Mouse (Mus musculus): ENCODE results near the gene Safb. TPM values are rescaled to one million over a fixed set of nuclear protein-coding genes. Genes with fewer than 3 reads are reported as not detected.
A peak's percentile ranks its signal among the peaks of the same experiment; 100 is the strongest.

The Safb gene
- polyA plus RNA-seq, 2 experiments, result 22.1 to 47.3 TPM

DNA sequence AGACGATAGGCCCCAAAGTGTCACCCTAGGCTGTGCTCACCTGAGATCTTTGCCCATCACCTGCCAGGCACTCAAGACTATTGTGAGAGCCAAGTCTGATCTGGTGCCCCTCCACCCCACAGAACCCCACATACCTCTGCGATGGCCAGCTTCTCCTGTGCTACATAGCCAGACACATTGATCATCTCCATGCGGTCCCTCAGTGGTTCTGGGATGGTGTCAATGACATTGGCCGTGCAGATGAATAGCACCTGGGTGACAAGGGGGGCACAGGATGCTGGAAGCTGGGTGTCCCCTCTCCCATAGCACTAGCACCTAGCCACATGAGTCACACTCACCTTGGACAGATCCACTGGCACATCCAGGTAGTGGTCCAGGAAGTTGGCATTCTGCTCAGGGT is 31.2 kb downstream of the Safb start:
- whole genome bisulfite sequencing (ENCODE audit: insufficient replicate concordance), result 69% methylated on average over 4 of the region's 4 CpGs
- no peak for DNase-seq (ENCODE audit: low read depth in 3 of 3, low spot score in 3 of 3)
- TF ChIP-seq CTCF (IDR thresholded peaks at IDR 0.05; ENCODE audit: low read depth), result no peak
- TF ChIP-seq EP300 (IDR thresholded peaks at IDR 0.05; ENCODE audit: low read depth), result no peak
- H3K4me1 ChIP-seq (replicated peaks; ENCODE audit: control insufficient read depth in 2 of 2, insufficient read depth in 2 of 2, low read length in 1 of 2), result peaks cover 15 to 22% of the 10 kb centered on the region in 2 experiments
- H3K27ac ChIP-seq, result no peak overlapping the region
- H3K27me3 ChIP-seq (ENCODE audit: control insufficient read depth, insufficient read depth, low read length), result no peaks in the 10 kb centered on the region
- H3K4me2 ChIP-seq (ENCODE audit: low read depth), result no peak overlapping the region
- H3K9ac ChIP-seq (replicated peaks), result no peak overlapping the region
- no peaks in the 10 kb centered on the region for H3K9me3 ChIP-seq (ENCODE audit: control insufficient read depth, low read length)
- no peak overlapping the region for H3K4me3 ChIP-seq (ENCODE audit: insufficient read depth in 1 of 2, low read depth in 2 of 2, low read length in 2 of 2)
- peaks cover 55% of the 10 kb centered on the region for H3K36me3 ChIP-seq (replicated peaks; ENCODE audit: control insufficient read depth, insufficient read depth, low read depth)
- ATAC-seq (ENCODE audit: insufficient read depth), result no peak

DNA sequence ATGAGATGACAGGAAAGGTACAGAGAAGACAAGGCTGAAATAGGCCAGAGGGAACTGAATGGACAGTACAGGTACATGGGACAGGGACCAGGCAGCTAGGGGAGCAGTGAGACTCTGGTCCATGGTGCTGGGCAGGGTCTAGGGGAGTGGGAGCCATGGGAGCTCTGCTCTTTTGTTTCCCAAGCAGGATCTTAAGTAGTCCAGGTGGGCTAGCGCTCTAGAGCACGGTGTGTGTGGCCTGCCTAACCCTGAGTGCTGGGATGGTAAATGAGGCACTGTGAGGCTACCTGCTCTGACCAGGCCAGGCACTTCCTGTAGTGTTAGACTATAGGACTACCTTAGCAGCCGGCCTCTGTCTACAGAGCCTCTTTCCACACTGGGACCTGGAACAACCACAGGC is 32.1 kb downstream of the Safb start:
- peaks cover 12 to 17% of the 10 kb centered on the region in 2 experiments for H3K4me1 ChIP-seq (replicated peaks; ENCODE audit: control insufficient read depth in 2 of 2, insufficient read depth in 2 of 2, low read length in 1 of 2)
- peaks cover 60% of the 10 kb centered on the region for H3K36me3 ChIP-seq (replicated peaks; ENCODE audit: control insufficient read depth, insufficient read depth, low read depth)
- H3K9me3 ChIP-seq (ENCODE audit: control insufficient read depth, low read length), result no peaks in the 10 kb centered on the region
- no peak overlapping the region for H3K4me3 ChIP-seq (ENCODE audit: insufficient read depth in 1 of 2, low read depth in 2 of 2, low read length in 2 of 2)
- TF ChIP-seq EP300 (IDR thresholded peaks at IDR 0.05; ENCODE audit: low read depth) (no peak), CTCF (IDR thresholded peaks at IDR 0.05; ENCODE audit: low read depth) (no peak)
- no peak overlapping the region for H3K4me2 ChIP-seq (ENCODE audit: low read depth)
- no peak overlapping the region for H3K9ac ChIP-seq (replicated peaks)
- no peaks in the 10 kb centered on the region for H3K27me3 ChIP-seq (ENCODE audit: control insufficient read depth, insufficient read depth, low read length)
- 90% methylated on average over 3 of the region's 3 CpGs for WGBS (ENCODE audit: insufficient replicate concordance)
- ATAC-seq (ENCODE audit: insufficient read depth) (no peak), DNase-seq (ENCODE audit: low read depth in 3 of 3, low spot score in 3 of 3) (no peak)
- no peak overlapping the region for H3K27ac ChIP-seq

DNA sequence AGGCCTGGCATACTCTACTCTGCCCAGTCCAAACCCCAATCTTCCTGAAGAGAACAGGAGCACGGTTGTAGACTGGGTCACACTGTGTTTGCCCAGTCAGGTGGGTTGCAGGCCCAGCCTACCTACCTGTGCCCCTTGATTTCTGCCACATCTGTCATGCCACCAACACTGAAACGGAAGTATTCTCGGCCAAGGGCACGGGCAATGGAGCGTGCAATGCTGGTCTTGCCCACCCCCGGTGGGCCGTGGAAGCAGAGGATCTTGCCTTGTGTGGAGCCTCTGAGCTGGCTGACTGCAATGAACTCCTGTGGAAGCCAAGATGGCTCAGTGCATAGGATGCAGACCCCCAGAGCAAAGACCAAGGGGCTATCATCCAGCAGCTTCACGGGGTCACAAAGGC is 33.0 kb downstream of the Safb start:
- 80% methylated on average over 8 of the region's 8 CpGs for WGBS (ENCODE audit: insufficient replicate concordance)
- Histone ChIP-seq H3K9me3 (ENCODE audit: control insufficient read depth, low read length) (no peaks in the 10 kb centered on the region), H3K27me3 (ENCODE audit: control insufficient read depth, insufficient read depth, low read length) (no peaks in the 10 kb centered on the region), H3K4me3 (ENCODE audit: insufficient read depth in 1 of 2, low read depth in 2 of 2, low read length in 2 of 2) (no peak overlapping the region), H3K36me3 (replicated peaks; ENCODE audit: control insufficient read depth, insufficient read depth, low read depth) (peaks cover 66% of the 10 kb centered on the region), H3K4me2 (ENCODE audit: low read depth) (no peak overlapping the region), H3K27ac (no peak overlapping the region), H3K4me1 (replicated peaks; ENCODE audit: control insufficient read depth in 2 of 2, insufficient read depth in 2 of 2, low read length in 1 of 2) (peaks cover 6 to 10% of the 10 kb centered on the region in 2 experiments; a peak in 3 of 4 replicates), H3K9ac (replicated peaks) (no peak overlapping the region)
- no peak for DNase-seq (ENCODE audit: low read depth in 3 of 3, low spot score in 3 of 3)
- TF ChIP-seq CTCF (IDR thresholded peaks at IDR 0.05; ENCODE audit: low read depth) (no peak), EP300 (IDR thresholded peaks at IDR 0.05; ENCODE audit: low read depth) (no peak)
- ATAC-seq (ENCODE audit: insufficient read depth), result no peak

DNA sequence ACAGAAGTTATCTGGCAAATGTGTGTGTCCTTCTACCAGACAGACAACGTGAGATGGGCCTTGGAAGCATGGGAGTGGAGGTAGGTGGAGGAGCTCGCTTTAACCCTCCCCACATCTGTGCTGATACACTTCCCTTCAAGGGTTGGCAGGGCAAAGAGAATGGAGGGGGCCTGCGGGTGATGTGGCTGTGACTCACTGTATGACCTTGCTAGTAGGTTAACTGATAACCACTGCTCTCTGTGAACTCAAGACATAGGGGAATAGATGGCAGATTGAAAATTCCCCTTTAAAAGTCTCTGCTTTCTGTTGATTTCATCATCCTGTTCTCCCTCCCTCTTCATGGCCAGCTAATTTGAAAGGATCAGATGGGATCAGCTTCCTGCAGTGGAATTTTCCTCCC is 40.9 kb downstream of the Safb start:
- Histone ChIP-seq H3K4me1 (replicated peaks; ENCODE audit: control insufficient read depth in 2 of 2, insufficient read depth in 2 of 2, low read length in 1 of 2) (peaks cover 15 to 18% of the 10 kb centered on the region in 2 experiments), H3K27ac (no peak overlapping the region), H3K36me3 (replicated peaks; ENCODE audit: control insufficient read depth, insufficient read depth, low read depth) (peaks cover 15% of the 10 kb centered on the region), H3K4me3 (ENCODE audit: insufficient read depth in 1 of 2, low read depth in 2 of 2, low read length in 2 of 2) (peak overlapping the region; percentile 23 to 91; a peak in 3 of 4 replicates), H3K4me2 (ENCODE audit: low read depth) (peak overlapping the region; percentile 88), H3K9me3 (ENCODE audit: control insufficient read depth, low read length) (no peaks in the 10 kb centered on the region), H3K9ac (replicated peaks) (peak overlapping the region; percentile 85), H3K27me3 (ENCODE audit: control insufficient read depth, insufficient read depth, low read length) (no peaks in the 10 kb centered on the region; the same call in 1 of the 2 replicates)
- no peak for DNase-seq (ENCODE audit: low read depth in 3 of 3, low spot score in 3 of 3)
- no peak for TF ChIP-seq CTCF (IDR thresholded peaks at IDR 0.05; ENCODE audit: low read depth)
- TF ChIP-seq EP300 (IDR thresholded peaks at IDR 0.05; ENCODE audit: low read depth), result no peak
- ATAC-seq (ENCODE audit: insufficient read depth), result no peak
- WGBS (ENCODE audit: insufficient replicate concordance), result 54% methylated on average over 3 of the region's 3 CpGs

DNA sequence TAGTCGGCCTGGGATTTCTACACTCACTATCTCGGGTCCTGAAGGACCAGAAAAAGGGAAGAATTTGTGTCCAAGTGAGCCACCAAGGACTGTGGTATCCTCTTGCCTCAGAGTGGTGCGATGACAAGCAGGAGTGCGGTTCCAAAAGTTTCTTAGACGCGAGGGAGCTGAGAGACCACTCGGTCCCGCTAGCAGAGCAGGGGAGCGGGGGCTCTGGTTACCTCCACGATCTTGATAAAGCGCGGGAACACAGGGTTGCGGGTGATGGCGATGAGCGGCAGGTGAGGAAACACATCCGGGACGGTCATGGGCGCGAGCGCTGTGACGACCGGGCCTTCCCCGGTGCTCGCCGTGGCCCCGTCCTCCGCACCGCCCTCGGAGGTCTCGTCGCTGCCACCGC is 41.6 kb downstream of the Safb start:
- peak; percentile 34 for ATAC-seq (ENCODE audit: insufficient read depth)
- Histone ChIP-seq H3K36me3 (replicated peaks; ENCODE audit: control insufficient read depth, insufficient read depth, low read depth) (peaks cover 9% of the 10 kb centered on the region), H3K4me2 (ENCODE audit: low read depth) (peak overlapping the region; percentile 88), H3K4me3 (ENCODE audit: insufficient read depth in 1 of 2, low read depth in 2 of 2, low read length in 2 of 2) (peak overlapping the region; percentile 83 to 91), H3K27me3 (ENCODE audit: control insufficient read depth, insufficient read depth, low read length) (no peaks in the 10 kb centered on the region; the same call in 1 of the 2 replicates), H3K27ac (no peak overlapping the region; the same call in 1 of the 2 replicates), H3K9ac (replicated peaks) (peak overlapping the region; percentile 85), H3K4me1 (replicated peaks; ENCODE audit: control insufficient read depth in 2 of 2, insufficient read depth in 2 of 2, low read length in 1 of 2) (peaks cover 15 to 18% of the 10 kb centered on the region in 2 experiments), H3K9me3 (ENCODE audit: control insufficient read depth, low read length) (no peaks in the 10 kb centered on the region)
- DNase-seq (ENCODE audit: low read depth in 3 of 3, low spot score in 3 of 3), result no peak
- WGBS (ENCODE audit: insufficient replicate concordance), result under 1% methylated on average over 32 of the region's 32 CpGs
- TF ChIP-seq CTCF (IDR thresholded peaks at IDR 0.05; ENCODE audit: low read depth) (no peak), EP300 (IDR thresholded peaks at IDR 0.05; ENCODE audit: low read depth) (no peak)

All from liver, embryonic 14.5 days (tissue).